Mouse (Mus musculus) cerebellum, adult 2 months (tissue): ENCODE results near the gene Cox6a2.

Experiments used
- CTCF ChIP-seq: fragments of 200-500 bp; IDR thresholded peaks from 2 replicates; pipeline ENCODE4 v1.5.1; 2011; ENCODE audit warnings: low read depth, mild to moderate bottlenecking, control low read depth, low read length, moderate library complexity, borderline replicate concordance; ENCODE audit not compliant: insufficient read depth
- POLR2A ChIP-seq: fragments of 200-500 bp; IDR thresholded peaks from 2 replicates; pipeline ENCODE4 v1.6.1; 2011; ENCODE audit warnings: low read length, control low read depth, borderline replicate concordance; ENCODE audit not compliant: insufficient read depth

DNA sequence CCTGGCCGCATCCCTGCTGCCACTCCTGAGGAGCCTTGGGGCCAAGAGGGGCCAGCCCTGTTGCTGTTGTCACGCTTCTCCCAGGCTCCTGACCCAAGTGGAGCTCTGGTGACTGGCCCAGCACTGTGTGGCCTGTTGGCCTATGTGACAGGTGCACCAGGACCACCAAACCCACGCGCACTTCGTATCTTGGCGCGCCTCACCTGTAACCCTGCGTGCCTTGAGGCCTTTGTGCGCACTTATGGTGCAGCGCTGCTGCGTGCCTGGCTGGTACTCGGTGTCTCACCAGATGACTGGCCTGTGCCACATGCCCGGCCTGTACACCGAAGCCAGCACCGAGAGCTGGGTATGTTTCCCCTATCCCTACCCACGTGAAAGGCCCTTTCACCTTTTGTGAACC lies 36.1 kb upstream of the Cox6a2 start:
- no peak for TF ChIP-seq POLR2A
- no peak for TF ChIP-seq CTCF
